Mouse (Mus musculus): ENCODE results near the gene Rasd2. TPM values are rescaled to one million over a fixed set of nuclear protein-coding genes. Genes with fewer than 3 reads are reported as not detected.

Gene Rasd2
- polyA plus RNA-seq (2012; rRNA removed), result 5.9 and 11.6 TPM in 2 replicates

DNA sequence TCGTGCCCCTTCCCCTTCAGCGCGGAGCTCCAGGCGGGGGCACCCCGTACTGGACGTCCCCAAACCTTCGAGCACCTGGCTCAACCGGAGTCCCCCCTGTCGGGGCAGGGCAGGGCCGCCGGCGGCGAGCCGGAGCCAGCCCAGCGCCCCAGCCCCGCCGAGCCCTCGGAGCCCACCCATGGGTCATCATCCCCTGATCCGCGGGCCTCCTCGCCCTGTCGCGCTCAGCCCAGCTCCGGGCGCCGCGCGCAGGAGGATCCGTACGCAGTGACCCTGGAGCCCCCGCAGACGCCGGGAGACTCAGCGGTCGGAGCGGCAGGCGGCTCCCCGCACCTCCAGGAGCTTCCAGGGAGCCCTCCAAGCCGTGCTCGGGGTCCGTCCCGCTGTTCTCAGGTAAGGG is at the start of gene Rasd2:
TSS of gene Rasd2 (plus strand) at position 259 of the 400 bp plus-strand sequence.
- WGBS, result 2% methylated on average over 40 of the region's 42 CpGs
- no peak for DNase-seq (ENCODE audit: low read depth, low spot score)

DNA sequence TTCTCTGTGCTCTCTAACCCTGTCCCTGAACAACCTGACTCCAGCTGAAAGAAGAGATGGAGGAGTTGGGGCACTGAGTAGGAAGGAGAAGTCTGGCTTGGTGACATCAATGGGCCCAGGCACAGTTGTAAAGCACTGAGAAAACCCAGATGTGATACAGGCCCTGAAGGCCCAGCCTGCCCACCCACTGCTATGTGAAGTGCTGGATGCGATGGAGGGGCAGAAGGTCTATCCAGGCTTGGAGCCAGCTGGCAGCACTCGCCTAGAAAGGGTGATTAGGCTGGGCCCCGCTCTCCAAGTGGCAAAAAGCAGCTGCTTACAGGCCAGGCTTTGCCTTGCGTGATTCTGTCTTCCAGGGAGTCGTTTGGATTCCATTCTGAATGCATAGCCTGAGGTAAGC is 44.4 kb upstream of the Rasd2 start:
- no peak for DNase-seq (ENCODE audit: low read depth, low spot score)
- WGBS, result 55% methylated on average over 5 of the region's 5 CpGs

DNA sequence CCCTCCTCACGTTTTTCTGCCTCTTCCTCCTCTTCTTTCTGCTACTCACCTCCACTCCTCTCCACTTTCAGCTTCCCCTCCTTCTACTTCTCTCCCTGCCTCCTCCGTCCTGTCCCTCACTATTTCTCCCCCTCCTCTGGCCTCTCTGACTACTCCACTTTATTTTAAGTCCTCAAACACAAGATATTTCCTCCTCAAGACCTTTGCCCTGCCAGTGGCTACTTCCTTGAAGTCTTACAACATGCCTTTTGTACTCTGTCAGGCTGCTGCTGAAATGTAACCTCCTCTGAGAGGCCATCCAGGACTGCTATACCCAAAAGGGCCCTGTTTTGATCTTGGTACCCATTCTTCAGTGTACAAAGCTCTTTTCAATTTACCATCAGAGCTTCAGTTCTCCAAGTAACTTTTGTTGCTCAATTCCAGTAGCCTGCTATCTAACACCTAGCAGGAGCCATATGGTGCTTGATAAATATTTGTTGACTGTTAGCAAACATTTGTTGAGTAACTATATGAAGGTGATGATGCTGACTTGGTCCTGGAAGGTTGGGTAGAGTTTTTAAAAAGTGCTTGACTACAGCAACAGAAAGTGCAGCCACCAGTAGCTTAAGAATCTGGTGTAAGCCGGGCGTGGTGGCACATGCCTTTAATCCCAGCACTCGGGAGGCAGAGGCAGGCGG is 41.6 kb upstream of the Rasd2 start:
- WGBS, result 59% methylated on average over 6 of the region's 6 CpGs
- DNase-seq (ENCODE audit: low read depth, low spot score), result no peak

DNA sequence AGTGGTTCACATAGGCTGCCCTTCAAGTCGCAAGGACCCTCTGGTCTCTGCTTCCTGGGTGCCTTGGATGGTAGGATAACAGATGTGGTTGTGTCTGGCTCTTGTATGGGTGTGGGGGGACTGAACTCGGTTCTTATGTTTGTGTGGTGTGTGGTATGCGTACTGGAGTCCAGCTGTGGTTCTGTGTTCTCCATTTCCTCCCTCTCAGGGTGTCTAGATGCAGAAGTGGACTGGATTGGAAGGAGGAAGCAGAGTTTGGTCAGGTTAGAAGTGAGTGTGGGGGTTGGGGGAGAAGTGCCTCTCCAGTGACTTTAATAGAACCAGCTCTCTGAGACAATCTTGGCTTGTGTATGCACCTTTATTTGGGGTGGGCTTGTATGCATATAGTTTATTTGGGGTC is 20.7 kb upstream of the Rasd2 start:
- DNase-seq (ENCODE audit: low read depth, low spot score), result no peak
- 74% methylated on average over 3 of the region's 3 CpGs for WGBS

DNA sequence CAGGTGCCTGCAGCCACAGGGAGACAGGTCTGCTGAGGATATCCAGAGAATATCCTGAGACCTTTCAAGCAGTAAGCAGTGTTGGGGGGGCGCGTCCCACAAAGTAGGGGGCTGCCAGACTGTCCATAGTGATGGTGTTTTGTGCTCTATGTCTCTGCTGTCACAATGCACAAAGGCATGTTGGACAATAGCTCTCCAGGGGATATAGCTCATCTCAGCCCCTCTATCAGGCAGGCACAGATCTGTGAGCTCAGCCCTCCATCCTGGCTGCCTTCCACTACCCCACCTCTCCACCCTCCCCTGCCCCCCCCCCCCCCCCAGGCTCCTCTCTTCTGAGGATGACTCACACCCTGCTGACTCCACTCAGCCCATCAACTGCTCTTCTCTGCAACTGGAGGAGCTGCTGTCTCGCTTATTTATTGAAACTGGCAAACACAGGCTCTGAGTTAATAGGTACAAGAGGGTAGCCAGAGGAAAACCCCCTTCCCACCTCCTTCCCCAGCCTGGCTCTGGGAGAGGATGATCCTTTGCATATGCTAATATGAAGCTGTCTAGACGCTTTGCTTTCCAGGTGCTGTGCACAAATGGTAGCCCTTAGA is 19.2 kb upstream of the Rasd2 start:
- DNase-seq (ENCODE audit: low read depth, low spot score), result no peak
- 44% methylated on average over 4 of the region's 4 CpGs for WGBS

DNA sequence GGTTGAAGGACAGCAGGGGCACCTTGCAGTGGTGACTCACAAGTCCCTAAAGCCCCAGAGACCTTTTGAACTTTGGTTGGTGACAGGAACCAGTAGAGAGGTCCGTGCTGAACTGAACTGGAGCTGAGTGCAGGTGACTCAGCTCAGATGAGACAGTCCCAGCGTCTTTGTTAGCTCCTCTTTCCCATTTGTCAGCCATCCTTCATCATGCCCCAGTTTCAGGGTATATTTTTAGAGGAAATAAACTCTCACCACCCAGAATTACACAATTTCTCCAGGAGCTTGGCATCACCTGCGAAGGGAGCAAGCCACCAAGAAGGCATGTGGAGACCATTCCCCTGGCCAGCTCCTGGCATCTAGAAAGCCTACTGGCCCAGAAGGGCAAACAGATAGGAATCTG is 16.6 kb upstream of the Rasd2 start:
- no peak for DNase-seq (ENCODE audit: low read depth, low spot score)
- 63% methylated on average over 3 of the region's 3 CpGs for WGBS

DNA sequence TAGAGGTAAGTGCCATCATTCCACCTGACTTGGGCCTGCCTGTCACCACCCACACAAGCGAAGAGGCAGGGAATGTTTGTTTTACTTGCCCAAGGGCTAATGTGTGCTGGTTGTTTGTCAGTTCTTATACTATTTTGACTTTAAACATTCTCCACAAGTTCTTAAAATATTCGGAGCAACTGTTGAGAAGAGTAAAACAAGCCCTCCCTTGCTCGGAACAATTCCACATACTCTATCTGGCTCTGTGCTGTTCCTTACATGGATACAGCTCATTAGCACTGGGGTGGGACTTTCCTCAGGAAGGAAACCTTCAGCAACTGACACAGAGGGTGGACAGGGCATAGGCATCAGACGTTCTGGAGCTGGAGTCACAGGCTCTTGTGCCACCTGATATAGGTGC is 15.9 kb upstream of the Rasd2 start:
- 58% methylated on average over 4 of the region's 4 CpGs for WGBS
- no peak for DNase-seq (ENCODE audit: low read depth, low spot score)

DNA sequence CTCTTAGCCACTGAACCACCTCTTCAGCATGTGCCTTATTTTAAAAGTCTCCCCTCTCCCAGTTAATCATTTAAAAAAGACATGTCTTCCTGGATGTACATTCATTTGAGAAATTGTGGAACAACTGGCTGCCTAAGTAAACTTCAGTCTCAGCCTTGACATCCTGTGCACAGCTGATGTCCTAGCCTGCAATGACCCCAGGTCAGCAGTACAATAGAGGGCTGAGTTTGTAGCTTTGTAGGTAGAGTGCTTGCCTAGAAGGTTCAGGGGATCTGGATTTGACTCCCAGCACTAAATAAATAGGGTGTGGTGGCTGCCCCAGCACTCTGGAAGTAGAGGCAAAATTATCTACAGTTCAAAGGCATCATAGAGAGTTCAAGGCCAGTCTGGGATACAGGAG is 15.4 kb upstream of the Rasd2 start:
- no peak for DNase-seq (ENCODE audit: low read depth, low spot score)

DNA sequence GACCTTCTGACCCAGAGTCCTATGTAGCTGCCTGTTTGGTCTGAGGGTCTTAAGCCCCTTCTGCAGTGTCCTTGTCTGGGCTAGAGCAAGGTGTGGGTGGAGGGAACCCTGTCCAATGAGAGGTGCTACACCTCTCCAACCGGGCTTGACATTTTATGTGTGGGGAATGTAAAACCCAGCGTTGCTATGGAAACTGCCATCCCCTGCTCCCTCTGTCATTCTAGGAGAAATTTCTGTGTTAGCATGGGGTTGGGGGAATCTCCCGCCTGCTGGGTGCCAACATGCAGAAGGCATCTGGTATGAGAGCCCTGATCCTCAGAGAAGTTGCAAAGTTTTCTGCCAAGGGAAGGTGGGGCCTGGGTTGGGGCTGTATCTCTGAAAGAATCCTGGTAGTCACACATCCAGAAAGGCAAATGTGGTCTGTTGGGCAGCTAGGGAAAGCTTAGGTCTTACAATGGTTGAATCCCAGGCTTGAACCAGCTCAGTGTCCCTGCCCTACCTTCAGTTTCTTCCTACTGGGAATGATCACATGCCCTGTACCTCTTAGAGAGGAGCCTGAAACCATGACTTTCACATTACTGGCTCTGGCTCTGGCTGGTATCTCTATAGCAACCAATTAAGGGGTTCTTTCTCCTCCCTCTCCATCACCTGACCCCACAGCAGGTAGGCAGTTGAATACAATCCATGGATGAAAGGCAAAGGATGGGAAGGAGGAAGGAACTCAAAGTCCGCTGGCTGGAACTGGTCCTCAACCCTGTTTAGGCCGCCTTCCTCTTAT is 14.6 kb upstream of the Rasd2 start:
- DNase-seq (ENCODE audit: low read depth, low spot score), result no peak
- 83% methylated on average over 5 of the region's 5 CpGs for WGBS

DNA sequence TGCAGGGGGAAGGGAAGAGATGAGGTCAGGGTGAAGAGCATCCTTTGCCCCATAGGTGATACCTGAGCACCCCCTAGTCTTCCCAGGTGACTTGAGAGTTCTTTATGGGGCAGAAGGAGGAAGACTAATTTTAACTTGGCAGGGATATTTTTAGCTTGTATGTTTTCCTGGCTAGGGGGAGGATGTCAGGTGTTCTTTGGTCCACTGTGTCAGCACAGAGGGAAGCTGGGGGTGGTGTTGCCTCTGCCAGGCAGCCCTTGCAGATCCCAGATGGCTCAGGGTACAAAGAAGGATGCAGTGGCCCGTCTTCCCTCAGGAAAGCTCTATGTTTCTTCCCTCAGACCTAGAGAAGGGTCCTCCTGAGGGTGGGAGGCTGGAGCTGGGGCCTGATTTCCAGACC is 13.8 kb upstream of the Rasd2 start:
- 74% methylated on average over 1 of the region's 1 CpGs for WGBS
- no peak for DNase-seq (ENCODE audit: low read depth, low spot score)

DNA sequence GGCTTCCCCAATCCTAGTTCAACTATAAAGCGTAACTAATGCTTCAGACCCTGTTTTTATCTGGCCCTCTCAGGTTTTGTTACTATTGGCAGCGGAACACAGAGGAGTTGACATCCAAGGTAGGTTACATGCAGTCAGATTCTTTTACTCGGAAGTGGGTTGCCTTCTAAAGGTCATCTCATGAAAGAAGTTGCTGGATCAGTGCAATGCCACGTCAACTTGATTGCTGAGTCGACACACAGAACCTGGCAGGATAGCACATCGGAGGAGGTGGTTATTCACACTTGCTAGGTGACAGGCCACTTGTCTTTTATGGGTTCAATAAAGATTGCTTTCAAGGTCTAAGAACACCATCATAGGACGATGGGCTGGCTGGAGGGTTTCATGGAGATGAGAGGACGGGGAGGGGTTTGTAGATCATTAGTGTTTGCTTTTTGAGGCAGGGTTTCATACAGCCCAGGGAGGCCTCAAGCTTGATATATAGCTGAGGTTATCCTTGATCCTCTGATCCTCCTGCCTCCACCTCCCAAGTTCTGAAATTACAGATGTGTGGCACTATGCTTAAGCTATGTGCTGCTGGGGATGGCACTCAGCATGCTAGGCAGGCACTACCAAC is 11.6 kb upstream of the Rasd2 start:
- no peak for DNase-seq (ENCODE audit: low read depth, low spot score)
- WGBS, result 42% methylated on average over 8 of the region's 8 CpGs

DNA sequence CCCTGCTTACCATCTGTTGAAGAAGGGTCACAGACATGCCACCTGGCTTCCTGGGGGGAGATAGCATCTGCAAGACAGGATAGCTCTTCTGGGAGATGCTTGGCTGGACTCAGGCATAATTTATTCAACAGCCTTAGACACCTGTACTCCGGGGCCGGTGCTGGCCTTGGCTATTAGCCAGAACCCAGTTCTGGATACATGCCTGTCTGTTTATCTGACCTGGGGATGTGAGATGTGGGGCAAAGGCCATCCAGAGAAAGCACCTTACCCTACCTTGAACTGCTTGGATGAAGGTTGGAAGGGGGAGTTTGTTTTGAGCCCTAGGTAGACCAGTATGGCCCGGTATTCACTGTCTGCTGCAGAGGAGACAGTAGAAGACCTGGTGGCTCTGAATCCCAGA is 10.8 kb upstream of the Rasd2 start:
- DNase-seq (ENCODE audit: low read depth, low spot score), result no peak
- WGBS, result 52% methylated on average over 3 of the region's 3 CpGs

DNA sequence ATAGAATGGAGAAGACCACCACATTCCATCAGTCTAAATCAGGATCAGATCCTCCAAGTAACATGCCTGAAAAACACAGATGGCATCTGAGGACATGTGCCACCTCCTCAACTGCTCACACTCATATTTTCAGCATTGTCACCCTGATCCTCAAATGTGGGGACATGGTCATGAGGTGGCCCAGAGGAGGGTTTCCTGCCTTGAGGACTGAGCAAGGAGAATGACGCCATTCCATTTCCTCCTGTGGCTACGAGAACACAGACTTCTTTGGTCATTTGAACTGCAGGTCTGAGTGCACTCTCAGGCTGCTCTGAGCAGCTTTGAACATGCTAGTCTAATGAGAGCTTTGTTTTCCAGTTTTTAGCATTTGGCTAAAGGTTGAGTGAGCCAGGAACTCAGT is 10.3 kb upstream of the Rasd2 start:
- DNase-seq (ENCODE audit: low read depth, low spot score), result no peak
- 89% methylated on average over 2 of the region's 2 CpGs for WGBS

DNA sequence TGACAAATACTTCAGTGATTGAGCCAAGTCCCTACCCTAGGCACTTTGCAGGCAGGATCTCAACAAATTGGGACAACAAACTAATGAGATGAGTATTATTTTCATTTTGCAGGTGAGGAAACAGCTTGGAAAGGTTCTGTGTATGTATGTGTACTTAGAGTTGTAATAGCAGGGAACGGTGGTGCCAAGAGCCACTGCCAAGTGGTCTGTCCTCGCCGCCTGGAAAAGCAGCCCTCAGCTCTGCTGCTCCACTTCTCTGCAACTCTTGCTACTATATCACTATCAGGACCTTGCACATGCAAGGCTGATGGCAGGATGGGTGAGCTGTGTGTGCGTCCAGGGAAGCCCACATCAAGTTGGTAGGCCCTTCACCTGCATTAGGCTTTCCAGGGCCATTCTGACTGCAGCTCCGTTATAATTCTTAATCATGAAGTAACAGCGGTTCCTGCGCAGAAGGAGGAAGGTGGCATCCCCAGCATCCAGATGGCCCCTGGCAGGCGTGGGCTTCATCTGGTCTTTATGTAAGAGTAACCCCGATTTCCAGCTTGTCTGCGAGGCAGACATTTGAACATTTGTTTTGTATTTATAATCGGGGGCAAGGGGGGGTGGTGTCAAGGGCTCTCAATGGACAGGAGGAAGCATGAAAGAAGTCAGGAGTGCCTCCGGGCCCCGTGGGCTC is 9.4 kb upstream of the Rasd2 start:
- WGBS, result 81% methylated on average over 13 of the region's 13 CpGs
- DNase-seq (ENCODE audit: low read depth, low spot score), result no peak

DNA sequence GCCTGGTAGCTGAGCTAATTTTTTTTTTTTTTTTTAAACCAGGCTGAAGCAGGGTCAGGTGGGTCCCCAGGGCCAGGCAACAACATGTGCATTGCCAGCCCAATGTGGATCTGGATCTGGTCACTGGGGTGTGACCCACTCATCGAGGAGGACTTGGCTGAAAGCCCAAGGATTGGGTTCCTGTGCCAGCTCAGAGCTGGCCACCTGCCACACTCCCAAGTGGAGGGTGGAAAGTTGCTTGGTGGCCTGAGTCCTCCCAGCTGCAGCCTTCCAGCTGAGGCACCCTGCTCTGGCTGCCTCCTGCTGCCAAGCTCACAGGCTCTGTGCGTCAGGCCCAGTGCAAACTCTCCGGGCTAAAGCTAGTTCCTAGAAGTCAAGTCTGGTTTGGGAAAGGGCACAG is 2.3 kb upstream of the Rasd2 start:
- DNase-seq (ENCODE audit: low read depth, low spot score), result no peak
- 7% methylated on average over 3 of the region's 3 CpGs for WGBS

DNA sequence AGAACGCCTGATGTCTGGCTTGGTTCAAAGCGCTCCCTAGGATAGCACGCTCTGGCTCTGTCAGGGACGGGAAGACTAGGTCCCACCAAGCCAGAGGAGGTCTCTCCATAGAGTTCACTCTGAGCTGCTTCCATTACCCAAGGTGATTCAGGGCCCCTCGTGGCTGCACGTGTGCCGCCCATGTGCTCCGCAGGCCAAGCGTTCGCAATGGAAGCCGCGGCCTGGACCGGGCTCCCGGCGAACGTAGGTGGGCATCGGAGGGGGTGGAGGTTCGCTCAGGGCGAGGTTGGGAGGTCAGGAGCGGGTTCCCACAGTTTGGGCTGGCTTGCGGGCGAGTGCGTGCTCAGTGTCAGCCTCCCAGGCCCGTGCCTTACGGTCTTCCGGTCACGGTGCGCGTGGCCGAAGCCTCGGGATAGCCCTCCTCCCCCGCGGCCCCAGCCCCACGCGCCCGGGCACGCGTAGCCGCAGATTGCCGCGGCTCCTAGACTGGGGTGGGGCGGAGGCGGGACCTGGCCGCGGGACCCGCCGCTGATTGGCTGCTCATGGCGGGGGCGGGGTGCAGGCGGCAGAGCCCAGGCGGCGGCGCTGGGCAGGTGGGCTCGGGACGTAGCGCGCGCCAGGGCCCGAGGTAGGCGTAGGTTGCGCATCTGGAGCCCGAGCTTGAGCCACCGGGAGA is 975 bp upstream of the Rasd2 start:
- DNase-seq (ENCODE audit: low read depth, low spot score), result no peak
- WGBS, result 4% methylated on average over 63 of the region's 63 CpGs

DNA sequence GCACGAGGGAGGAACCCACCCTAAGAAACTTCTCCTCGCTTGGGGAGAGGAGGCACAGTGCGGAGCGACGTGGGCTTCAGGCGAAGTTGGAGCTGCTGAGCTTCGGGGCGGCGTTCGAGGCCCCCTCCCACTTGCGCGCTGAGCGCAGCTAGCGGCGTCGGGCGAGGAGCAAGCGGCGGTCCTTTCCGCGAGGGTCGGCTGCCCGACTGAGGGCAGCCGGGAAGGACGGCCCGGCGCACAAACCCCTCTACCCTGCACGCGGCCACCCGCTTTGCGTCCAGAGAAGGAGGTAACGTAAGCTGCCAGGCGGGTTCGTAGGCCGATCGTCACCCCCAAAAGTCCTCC is 465 bp upstream of the Rasd2 start:
- WGBS, result under 1% methylated on average over 36 of the region's 36 CpGs
- DNase-seq (ENCODE audit: low read depth, low spot score), result no peak

DNA sequence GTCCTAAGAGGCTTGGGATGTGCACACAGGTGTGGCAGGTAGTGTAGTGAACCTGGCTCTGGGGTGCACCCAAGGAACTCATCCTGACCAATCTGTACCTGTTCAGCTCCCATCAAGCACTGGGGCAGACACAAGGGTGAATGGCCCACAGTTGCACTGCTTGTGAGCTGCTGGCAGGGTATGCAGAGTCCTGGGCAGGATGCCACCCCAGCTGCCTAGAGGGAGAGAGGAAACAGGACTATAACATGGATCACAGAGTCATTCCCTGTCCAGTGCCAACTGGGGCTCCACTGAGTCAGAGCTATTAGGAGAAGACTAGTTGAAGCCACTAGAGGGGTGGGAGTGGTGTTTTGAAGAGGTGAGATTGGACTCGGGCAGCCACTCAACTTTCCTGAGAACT is 1.3 kb downstream of the Rasd2 start:
- no peak for DNase-seq (ENCODE audit: low read depth, low spot score)
- 39% methylated on average over 1 of the region's 1 CpGs for WGBS

DNA sequence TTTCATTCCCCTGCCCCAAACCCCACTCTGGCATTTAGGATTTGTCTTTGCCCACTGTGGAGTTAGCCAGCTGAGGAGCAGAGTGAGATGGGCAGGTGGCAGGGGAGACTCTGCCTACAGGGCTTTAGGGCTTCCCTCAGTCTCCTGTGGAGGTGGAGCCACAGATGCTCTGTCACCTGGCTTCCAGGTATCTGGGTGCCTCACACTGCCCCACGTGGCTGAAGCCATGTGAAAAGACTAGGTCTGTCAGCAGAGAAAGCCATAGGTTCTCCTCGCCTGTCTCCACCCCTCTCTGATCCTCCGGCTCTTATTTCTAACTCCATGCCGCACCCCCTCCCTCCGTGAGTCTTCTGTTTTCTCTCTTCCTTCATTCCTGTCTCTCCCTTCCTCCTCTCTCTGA is 2.2 kb downstream of the Rasd2 start:
- 20% methylated on average over 5 of the region's 5 CpGs for WGBS
- DNase-seq (ENCODE audit: low read depth, low spot score), result no peak

DNA sequence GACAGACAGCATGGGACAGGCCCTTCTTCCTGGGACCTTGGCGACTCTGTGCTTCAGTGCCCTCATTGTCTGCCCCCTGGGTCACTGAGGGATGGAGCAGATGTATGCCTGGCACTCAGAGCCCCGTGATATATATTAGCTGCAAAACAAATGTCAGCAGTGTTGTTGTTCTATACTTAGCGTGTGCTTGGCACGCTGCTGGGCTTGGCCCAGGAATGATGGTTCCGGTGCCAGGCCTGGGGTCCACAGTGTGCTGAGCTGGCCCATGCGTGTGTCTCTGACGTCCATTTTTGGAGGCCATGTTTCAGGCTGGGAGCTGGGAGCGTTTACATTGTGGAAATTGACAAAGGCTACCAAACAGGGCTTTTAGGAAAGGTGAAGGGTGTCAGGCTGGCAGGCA is 3.1 kb downstream of the Rasd2 start:
- DNase-seq (ENCODE audit: low read depth, low spot score), result no peak
- 87% methylated on average over 8 of the region's 8 CpGs for WGBS
